Mouse (Mus musculus): ENCODE results near the gene Higd1a. TPM values are rescaled to one million over a fixed set of nuclear protein-coding genes. Genes with fewer than 3 reads are reported as not detected.

The Higd1a gene
- polyA plus RNA-seq, 1 experiment from 2014 or later, result 158 TPM

DNA sequence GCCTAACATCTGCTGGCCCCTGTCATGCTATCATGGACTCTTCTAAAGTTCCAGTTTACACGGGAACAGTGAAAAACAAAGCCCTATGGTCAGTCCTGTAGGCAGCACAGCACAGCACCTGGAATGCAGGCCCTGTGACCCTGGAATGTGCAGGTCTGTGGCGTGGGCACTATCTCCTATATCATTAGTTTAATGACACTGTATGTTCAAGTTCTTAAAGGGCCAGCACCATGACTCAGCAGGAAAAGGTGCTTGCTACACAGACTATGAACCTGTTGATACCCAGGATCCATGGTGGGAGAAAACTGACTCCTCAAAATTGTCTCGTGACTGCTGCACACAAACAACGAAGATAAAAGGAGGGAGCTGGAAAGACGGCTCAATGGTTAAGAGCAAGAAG lies 10.3 kb downstream of the Higd1a start:
- Histone ChIP-seq H3K27ac (no peak overlapping the region), H3K4me3 (replicated peaks; ENCODE audit: low read length) (no peak overlapping the region), H3K9ac (no peak overlapping the region), H3K27me3 (ENCODE audit: control insufficient read depth, insufficient read depth, low read length) (no peaks in the 10 kb centered on the region), H3K4me1 (replicated peaks; ENCODE audit: control insufficient read depth, insufficient read depth, low read length) (no peaks in the 10 kb centered on the region), H3K36me3 (replicated peaks; ENCODE audit: control insufficient read depth, insufficient read depth) (peaks cover 52% of the 10 kb centered on the region), H3K4me2 (replicated peaks) (no peak overlapping the region), H3K9me3 (ENCODE audit: control insufficient read depth, low read length) (no peaks in the 10 kb centered on the region)
- ATAC-seq (ENCODE audit: low FRiP score) (no peak), DNase-seq (ENCODE audit: low spot score) (no peak)
- WGBS, result 82% methylated on average over 5 of the region's 5 CpGs

- H3K27me3 ChIP-seq (ENCODE audit: control insufficient read depth, insufficient read depth, low read length), result no peaks in the 10 kb centered on the region
- H3K4me2 ChIP-seq (replicated peaks), result no peak overlapping the region
- ATAC-seq (ENCODE audit: low FRiP score) (no peak), DNase-seq (ENCODE audit: low spot score) (no peak)
- peaks cover 45% of the 10 kb centered on the region for H3K36me3 ChIP-seq (replicated peaks; ENCODE audit: control insufficient read depth, insufficient read depth)
- WGBS, result 91% methylated on average over 4 of the region's 4 CpGs
- H3K4me1 ChIP-seq (replicated peaks; ENCODE audit: control insufficient read depth, insufficient read depth, low read length), result no peaks in the 10 kb centered on the region
- H3K9me3 ChIP-seq (ENCODE audit: control insufficient read depth, low read length), result no peaks in the 10 kb centered on the region
- H3K27ac ChIP-seq, result no peak overlapping the region
- H3K4me3 ChIP-seq (replicated peaks; ENCODE audit: low read length), result no peak overlapping the region
- no peak overlapping the region for H3K9ac ChIP-seq
Observed at GRCm38 (mm10) chr9:121847138-121847537, 11.0 kb downstream of the Higd1a start.

DNA sequence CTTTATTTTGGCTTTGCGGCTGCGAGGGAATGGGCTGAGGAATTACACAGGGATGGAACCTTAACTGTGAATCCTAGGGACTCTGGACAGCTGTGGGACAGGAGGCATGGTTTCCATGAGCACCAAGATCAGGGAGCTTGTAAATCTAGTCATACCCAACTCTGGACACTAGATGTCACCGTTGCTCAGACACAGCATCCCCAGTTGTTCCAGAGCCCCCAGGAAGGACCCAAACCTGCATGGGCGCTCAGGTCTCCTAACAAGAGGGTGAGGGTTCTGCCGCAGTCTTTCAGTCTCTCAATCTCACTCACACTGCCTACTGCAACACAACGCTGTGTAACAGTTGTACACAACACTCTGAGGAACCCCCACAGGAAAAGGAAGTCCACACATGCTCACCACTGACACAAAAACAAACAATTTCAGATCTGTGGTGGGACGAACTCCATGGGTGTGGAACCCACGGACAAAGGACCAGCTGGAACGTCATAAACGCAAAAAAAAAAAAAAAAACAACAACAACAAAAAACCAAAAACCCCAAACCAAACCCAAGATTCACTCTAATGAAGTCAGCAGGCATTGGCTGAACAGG lies 11.5 kb downstream of the Higd1a start:
- DNase-seq (ENCODE audit: low spot score) (peak; percentile 78), ATAC-seq (ENCODE audit: low FRiP score) (peak; percentile 40; the same call in 1 of the 2 replicates)
- Histone ChIP-seq H3K9ac (no peak overlapping the region), H3K27me3 (ENCODE audit: control insufficient read depth, insufficient read depth, low read length) (no peaks in the 10 kb centered on the region), H3K9me3 (ENCODE audit: control insufficient read depth, low read length) (no peaks in the 10 kb centered on the region), H3K36me3 (replicated peaks; ENCODE audit: control insufficient read depth, insufficient read depth) (peaks cover 39% of the 10 kb centered on the region), H3K4me3 (replicated peaks; ENCODE audit: low read length) (no peak overlapping the region), H3K27ac (no peak overlapping the region), H3K4me1 (replicated peaks; ENCODE audit: control insufficient read depth, insufficient read depth, low read length) (no peaks in the 10 kb centered on the region), H3K4me2 (replicated peaks) (no peak overlapping the region)
- 56% methylated on average over 10 of the region's 10 CpGs for WGBS

DNA sequence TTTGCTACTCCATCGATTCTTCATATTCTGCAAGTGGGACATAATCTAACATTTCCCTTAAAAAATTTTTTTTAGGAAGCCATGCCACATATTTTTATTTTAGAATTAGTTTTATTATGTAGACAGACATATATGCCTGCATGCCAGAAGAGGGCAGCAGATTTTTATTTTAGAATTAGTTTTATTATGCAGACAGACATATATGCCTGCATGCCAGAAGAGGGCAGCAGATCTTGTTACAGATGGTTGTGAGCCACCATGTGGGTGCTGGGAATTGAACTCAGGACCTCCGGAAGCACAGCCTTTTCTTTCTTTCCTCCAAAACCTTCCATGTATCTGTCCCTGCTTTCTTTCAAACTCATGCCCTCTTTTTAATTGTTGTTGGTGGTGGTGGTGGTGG lies 15.2 kb downstream of the Higd1a start:
- Histone ChIP-seq H3K4me3 (replicated peaks; ENCODE audit: low read length) (no peak overlapping the region), H3K4me1 (replicated peaks; ENCODE audit: control insufficient read depth, insufficient read depth, low read length) (no peaks in the 10 kb centered on the region), H3K9ac (no peak overlapping the region), H3K9me3 (ENCODE audit: control insufficient read depth, low read length) (no peaks in the 10 kb centered on the region), H3K4me2 (replicated peaks) (no peak overlapping the region), H3K36me3 (replicated peaks; ENCODE audit: control insufficient read depth, insufficient read depth) (peaks cover 6% of the 10 kb centered on the region), H3K27ac (no peak overlapping the region), H3K27me3 (ENCODE audit: control insufficient read depth, insufficient read depth, low read length) (no peaks in the 10 kb centered on the region)
- DNase-seq (ENCODE audit: low spot score), result no peak
- ATAC-seq (ENCODE audit: low FRiP score), result no peak
- WGBS, result 99% methylated on average over 2 of the region's 2 CpGs

GRCm38 (mm10) chr9:121839622-121839965 lies 18.6 kb downstream of the Higd1a start:
- peak; percentile 47 for ATAC-seq (ENCODE audit: low FRiP score)
- peak overlapping the region; percentile 48; the same call in 1 of the 2 replicates for H3K9ac ChIP-seq
- no peaks in the 10 kb centered on the region for H3K9me3 ChIP-seq (ENCODE audit: control insufficient read depth, low read length)
- no peaks in the 10 kb centered on the region for H3K4me1 ChIP-seq (replicated peaks; ENCODE audit: control insufficient read depth, insufficient read depth, low read length)
- H3K4me3 ChIP-seq (replicated peaks; ENCODE audit: low read length), result peak overlapping the region; percentile 37
- WGBS, result 31% methylated on average over 7 of the region's 7 CpGs
- peak overlapping the region; percentile 56 for H3K4me2 ChIP-seq (replicated peaks)
- no peaks in the 10 kb centered on the region for H3K36me3 ChIP-seq (replicated peaks; ENCODE audit: control insufficient read depth, insufficient read depth)
- DNase-seq (ENCODE audit: low spot score), result no peak
- H3K27ac ChIP-seq, result no peak overlapping the region
- H3K27me3 ChIP-seq (ENCODE audit: control insufficient read depth, insufficient read depth, low read length), result no peaks in the 10 kb centered on the region

- Histone ChIP-seq H3K9me3 (ENCODE audit: control insufficient read depth, low read length) (no peaks in the 10 kb centered on the region), H3K4me3 (replicated peaks; ENCODE audit: low read length) (peak within 1 kb of the TSS; percentile 37), H3K9ac (peak within 1 kb of the TSS; percentile 48), H3K4me2 (replicated peaks) (peak within 1 kb of the TSS; percentile 56), H3K27ac (no peak within 1 kb of the TSS), H3K4me1 (replicated peaks; ENCODE audit: control insufficient read depth, insufficient read depth, low read length) (no peaks in the 10 kb centered on the region), H3K27me3 (ENCODE audit: control insufficient read depth, insufficient read depth, low read length) (no peaks in the 10 kb centered on the region), H3K36me3 (replicated peaks; ENCODE audit: control insufficient read depth, insufficient read depth) (no peaks in the 10 kb centered on the region)
- 3% methylated on average over 61 of the region's 61 CpGs for WGBS
- DNase-seq (ENCODE audit: low spot score) (peak; percentile 85), ATAC-seq (ENCODE audit: low FRiP score) (peak; percentile 91)
Observed at GRCm38 (mm10) chr9:121838829-121839621, 19.1 kb downstream of the Higd1a start, which contains the start of gene Ccdc13. Ccdc13 (minus strand) TSS chr9:121839461.

- Histone ChIP-seq H3K27me3 (ENCODE audit: control insufficient read depth, insufficient read depth, low read length) (no peaks in the 10 kb centered on the region), H3K4me2 (replicated peaks) (no peak overlapping the region), H3K27ac (no peak overlapping the region), H3K9me3 (ENCODE audit: control insufficient read depth, low read length) (no peaks in the 10 kb centered on the region), H3K9ac (no peak overlapping the region), H3K4me1 (replicated peaks; ENCODE audit: control insufficient read depth, insufficient read depth, low read length) (no peaks in the 10 kb centered on the region), H3K4me3 (replicated peaks; ENCODE audit: low read length) (no peak overlapping the region), H3K36me3 (replicated peaks; ENCODE audit: control insufficient read depth, insufficient read depth) (no peaks in the 10 kb centered on the region)
- no peak for ATAC-seq (ENCODE audit: low FRiP score)
- no peak for DNase-seq (ENCODE audit: low spot score)
- 92% methylated on average over 6 of the region's 6 CpGs for WGBS
Observed at GRCm38 (mm10) chr9:121838008-121838407, 20.2 kb downstream of the Higd1a start.

- Histone ChIP-seq H3K9ac (no peak overlapping the region), H3K36me3 (replicated peaks; ENCODE audit: control insufficient read depth, insufficient read depth) (no peaks in the 10 kb centered on the region), H3K4me1 (replicated peaks; ENCODE audit: control insufficient read depth, insufficient read depth, low read length) (no peaks in the 10 kb centered on the region), H3K4me2 (replicated peaks) (no peak overlapping the region), H3K4me3 (replicated peaks; ENCODE audit: low read length) (no peak overlapping the region), H3K27ac (no peak overlapping the region), H3K9me3 (ENCODE audit: control insufficient read depth, low read length) (no peaks in the 10 kb centered on the region), H3K27me3 (ENCODE audit: control insufficient read depth, insufficient read depth, low read length) (no peaks in the 10 kb centered on the region)
- DNase-seq (ENCODE audit: low spot score) (no peak), ATAC-seq (ENCODE audit: low FRiP score) (no peak)
- WGBS, result 89% methylated on average over 11 of the region's 11 CpGs
Observed at GRCm38 (mm10) chr9:121833825-121834224, 24.3 kb downstream of the Higd1a start.

GRCm38 (mm10) chr9:121830956-121831293 lies 27.2 kb downstream of the Higd1a start:
- Histone ChIP-seq H3K4me3 (replicated peaks; ENCODE audit: low read length) (no peak overlapping the region), H3K4me1 (replicated peaks; ENCODE audit: control insufficient read depth, insufficient read depth, low read length) (no peaks in the 10 kb centered on the region), H3K27me3 (ENCODE audit: control insufficient read depth, insufficient read depth, low read length) (no peaks in the 10 kb centered on the region), H3K9ac (no peak overlapping the region), H3K9me3 (ENCODE audit: control insufficient read depth, low read length) (no peaks in the 10 kb centered on the region), H3K4me2 (replicated peaks) (no peak overlapping the region), H3K36me3 (replicated peaks; ENCODE audit: control insufficient read depth, insufficient read depth) (no peaks in the 10 kb centered on the region), H3K27ac (no peak overlapping the region)
- peak; percentile 45; the same call in 1 of the 2 replicates for ATAC-seq (ENCODE audit: low FRiP score)
- DNase-seq (ENCODE audit: low spot score), result peak; percentile 95
- 33% methylated on average over 6 of the region's 6 CpGs for WGBS
